Mouse (Mus musculus): ENCODE data around the gene Abhd14a.

DNA sequence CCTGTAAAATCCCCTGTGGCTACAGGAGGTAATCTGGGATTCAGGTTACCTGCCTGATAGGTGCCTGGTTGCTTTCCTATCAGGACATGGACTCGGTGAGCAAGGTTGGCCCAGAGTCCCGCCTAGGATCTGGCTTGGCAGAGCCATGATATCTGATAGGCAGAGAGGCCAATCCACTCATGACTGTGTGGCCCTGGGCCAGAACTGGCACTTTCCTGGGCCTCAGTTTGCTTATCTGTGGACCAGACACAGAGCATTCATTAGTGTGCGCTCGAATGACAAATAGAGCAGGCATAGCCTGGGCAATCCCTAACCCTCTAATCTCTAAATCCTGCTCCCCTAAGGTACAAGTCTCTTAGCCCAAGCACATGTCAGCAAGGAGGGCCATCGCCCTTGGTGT is 45.3 kb downstream of the Abhd14a start:
- no peak for TF ChIP-seq GATA1 (IDR thresholded peaks at IDR 0.05; ENCODE audit: borderline replicate concordance, low read length)
- TF ChIP-seq FLI1 (IDR thresholded peaks at IDR 0.05; ENCODE audit: low read length), result no peak
